ENCODE assay signal across 27 mouse cellular contexts in genomic region chr15:91203521-91203920, GRCm38 (mm10). TPM values are rescaled to one million over a fixed set of nuclear protein-coding genes. Genes with fewer than 3 reads are reported as not detected.
A peak's percentile ranks its signal among the peaks of the same experiment; 100 is the strongest.
DNase-seq lines count a peak whose midpoint lies in the region; ATAC-seq and TF ChIP-seq lines count a peak whose summit lies in the region.
"Had no signal": no experiment of that assay in that cellular context is flagged by ENCODE, and none has a peak within 500 bp of the region (broad histone marks: within the 10 kb centered on the region; RNA-seq: fewer than 3 reads in every experiment).

No protein-coding gene starts in this region.

- no peak overlapping the region for H3K27ac ChIP-seq in kidney, adult 2 months (ENCODE audit: insufficient read depth, low read depth, low read length)
- H3K27ac ChIP-seq in liver, adult 2 months (replicated peaks; ENCODE audit: insufficient read depth, low read depth, low read length), result no peak overlapping the region
- no peak overlapping the region for H3K27ac ChIP-seq in liver, embryonic 12.5 days
- H3K27ac ChIP-seq in liver, embryonic 16.5 days (ENCODE audit: low read length), result no peak overlapping the region
- H3K27ac ChIP-seq in liver, postnatal 0 days (ENCODE audit: low read depth), result 0 out of 2 replicates have a peak overlapping the region, but pooled peaks have one; percentile 7
- H3K27ac ChIP-seq in liver, embryonic 11.5 days (ENCODE audit: low read depth, low read length), result no peak overlapping the region

- no peak overlapping the region for H3K4me2 ChIP-seq in liver, embryonic 12.5 days
- H3K4me2 ChIP-seq in liver, embryonic 16.5 days (ENCODE audit: low read depth, low read length), result no peak overlapping the region
- no peak overlapping the region for H3K4me2 ChIP-seq in liver, postnatal 0 days (ENCODE audit: low read depth, low read length)
- no peak overlapping the region for H3K4me2 ChIP-seq in liver, embryonic 11.5 days

- DNase-seq in kidney, adult 2 months, result peak; percentile 24
- no peak for DNase-seq in kidney, adult 11 months
- peak; percentile 96 for DNase-seq in liver, adult 2 months (ENCODE audit: extremely low read depth, low read depth, low spot score)
- no peak for DNase-seq in liver
- no peak for DNase-seq in liver, postnatal 0 days
- DNase-seq in liver, embryonic 11.5 days (ENCODE audit: low spot score), result no peak
- DNase-seq: adrenal gland, adult 2 months; adrenal gland, adult 8-10 months; adrenal gland, postnatal 10 days; adrenal gland, postnatal 14 days; adrenal gland, postnatal 25 days; adrenal gland, postnatal 36 days; B cell, adult 2 months; cerebellum, adult 11 months; cerebellum, adult 11-12 months had no signal

- ATAC-seq in liver, embryonic 12.5 days, result no peak
- ATAC-seq in liver, embryonic 16.5 days (ENCODE audit: low read depth), result peak; percentile 30; the same call in 1 of the 2 replicates
- ATAC-seq in liver, postnatal 0 days, result peak; percentile 60
- ATAC-seq in liver, embryonic 11.5 days (replicated peaks; ENCODE audit: low FRiP score), result no peak
- ATAC-seq: activated CD4-positive, CD25-positive, alpha-beta regulatory T cell, adult 4 months; CD4-positive, CD25-positive, alpha-beta regulatory T cell, adult 4 months; Patski had no signal

- TF ChIP-seq EP300 in liver, postnatal 0 days (IDR thresholded peaks at IDR 0.05; ENCODE audit: low read depth), result peak; percentile 43; the same call in 1 of the 2 replicates

- no peaks in the 10 kb centered on the region for H3K36me3 ChIP-seq in kidney, adult 2 months (ENCODE audit: control insufficient read depth, insufficient read depth, low read length)
- H3K36me3 ChIP-seq in liver, adult 2 months (ENCODE audit: control insufficient read depth, insufficient read depth, low read length), result no peaks in the 10 kb centered on the region
- no peaks in the 10 kb centered on the region for H3K36me3 ChIP-seq in liver, embryonic 12.5 days
- H3K36me3 ChIP-seq in liver, embryonic 16.5 days (ENCODE audit: control insufficient read depth, insufficient read depth), result no peaks in the 10 kb centered on the region
- no peaks in the 10 kb centered on the region for H3K36me3 ChIP-seq in liver, postnatal 0 days (replicated peaks; ENCODE audit: insufficient read depth, low read length)
- no peaks in the 10 kb centered on the region for H3K36me3 ChIP-seq in liver, embryonic 11.5 days (ENCODE audit: control insufficient read depth, insufficient read depth, low read length)
- H3K36me3 ChIP-seq: G1E had no signal

- 66% methylated on average over 3 of the region's 3 CpGs for WGBS in kidney, adult 2 months
- 32% methylated on average over 3 of the region's 3 CpGs for WGBS in liver, adult 2 months
- 66% methylated on average over 3 of the region's 3 CpGs for WGBS in liver, embryonic 12.5 days (ENCODE audit: insufficient replicate concordance)
- 62% methylated on average over 3 of the region's 3 CpGs for WGBS in liver, embryonic 16.5 days (ENCODE audit: insufficient replicate concordance)
- WGBS in liver, postnatal 0 days (ENCODE audit: insufficient replicate concordance), result 65% methylated on average over 3 of the region's 3 CpGs
- WGBS in liver, embryonic 11.5 days, result 85% methylated on average over 3 of the region's 3 CpGs

- no peaks in the 10 kb centered on the region for H3K9me3 ChIP-seq in liver, embryonic 12.5 days (replicated peaks)
- no peaks in the 10 kb centered on the region for H3K9me3 ChIP-seq in liver, embryonic 16.5 days (replicated peaks; ENCODE audit: control insufficient read depth, low read length)
- H3K9me3 ChIP-seq in liver, postnatal 0 days (ENCODE audit: low read length), result no peaks in the 10 kb centered on the region
- no peaks in the 10 kb centered on the region for H3K9me3 ChIP-seq in liver, embryonic 11.5 days (ENCODE audit: control insufficient read depth, low read length)

- H3K4me3 ChIP-seq in kidney, adult 2 months (ENCODE audit: insufficient read depth, low read depth, low read length), result no peak overlapping the region
- H3K4me3 ChIP-seq in liver, adult 2 months (ENCODE audit: insufficient read depth, low read depth, low read length), result no peak overlapping the region
- no peak overlapping the region for H3K4me3 ChIP-seq in liver, embryonic 12.5 days
- no peak overlapping the region for H3K4me3 ChIP-seq in liver, embryonic 16.5 days (ENCODE audit: low read depth, low read length)
- no peak overlapping the region for H3K4me3 ChIP-seq in liver, postnatal 0 days (ENCODE audit: low read depth, low read length)
- no peak overlapping the region for H3K4me3 ChIP-seq in liver, embryonic 11.5 days (ENCODE audit: low read depth, low read length)

- no peak overlapping the region for H3K9ac ChIP-seq in liver, adult 2 months (ENCODE audit: low read depth, low read length)
- H3K9ac ChIP-seq in liver, embryonic 12.5 days, result no peak overlapping the region
- no peak overlapping the region for H3K9ac ChIP-seq in liver, embryonic 16.5 days (ENCODE audit: low read depth, low read length)
- H3K9ac ChIP-seq in liver, postnatal 0 days (replicated peaks), result no peak overlapping the region
- H3K9ac ChIP-seq in liver, embryonic 11.5 days (ENCODE audit: low read depth, low read length), result no peak overlapping the region

- H3K79me2 ChIP-seq in liver, adult 2 months (ENCODE audit: control insufficient read depth, insufficient read depth, low read length), result no peaks in the 10 kb centered on the region

- no peak for TF ChIP-seq CTCF in kidney, adult 2 months (conservative IDR thresholded peaks at IDR 0.05; ENCODE audit: insufficient read depth, insufficient read length, low read depth, low read length)
- TF ChIP-seq CTCF in liver, adult 2 months (IDR thresholded peaks at IDR 0.05; ENCODE audit: low read depth, low read length), result no peak
- TF ChIP-seq CTCF in liver, postnatal 0 days (IDR thresholded peaks at IDR 0.05; ENCODE audit: low read depth), result no peak

- no peaks in the 10 kb centered on the region for H3K4me1 ChIP-seq in kidney, adult 2 months (ENCODE audit: control insufficient read depth, insufficient read depth, low read length)
- peaks cover 21% of the 10 kb centered on the region for H3K4me1 ChIP-seq in liver, adult 2 months (ENCODE audit: control insufficient read depth, insufficient read depth, low read length)
- no peaks in the 10 kb centered on the region for H3K4me1 ChIP-seq in liver, embryonic 12.5 days
- no peaks in the 10 kb centered on the region for H3K4me1 ChIP-seq in liver, embryonic 16.5 days (ENCODE audit: control insufficient read depth, low read depth, low read length)
- peaks cover 14% of the 10 kb centered on the region for H3K4me1 ChIP-seq in liver, postnatal 0 days (ENCODE audit: insufficient read depth)
- no peaks in the 10 kb centered on the region for H3K4me1 ChIP-seq in liver, embryonic 11.5 days (replicated peaks; ENCODE audit: control insufficient read depth, insufficient read depth, low read length)

- no peak for TF ChIP-seq POLR2A in kidney, adult 2 months (IDR thresholded peaks at IDR 0.05; ENCODE audit: low read depth, low read length)
- TF ChIP-seq POLR2A in liver, adult 2 months (IDR thresholded peaks at IDR 0.05; ENCODE audit: extremely low read depth, insufficient read depth, low read length), result no peak

- no peaks in the 10 kb centered on the region for H3K27me3 ChIP-seq in kidney, adult 2 months (replicated peaks; ENCODE audit: control insufficient read depth, insufficient read depth, low read length)
- no peaks in the 10 kb centered on the region for H3K27me3 ChIP-seq in liver, adult 2 months (ENCODE audit: control insufficient read depth, insufficient read depth, low read length)
- H3K27me3 ChIP-seq in liver, embryonic 12.5 days (replicated peaks), result no peaks in the 10 kb centered on the region
- no peaks in the 10 kb centered on the region for H3K27me3 ChIP-seq in liver, embryonic 16.5 days (ENCODE audit: control insufficient read depth, insufficient read depth, low read depth, low read length)
- no peaks in the 10 kb centered on the region for H3K27me3 ChIP-seq in liver, postnatal 0 days (ENCODE audit: insufficient read depth, low read length)
- no peaks in the 10 kb centered on the region for H3K27me3 ChIP-seq in liver, embryonic 11.5 days (replicated peaks; ENCODE audit: control insufficient read depth, insufficient read depth, low read length)
- H3K27me3 ChIP-seq: CH12.LX had no signal

RNA-seq across cellular contexts. Expression of gene CN725425, which starts 4.2 kb away (rescaled TPM):
- not detected in 2 replicates for polyA plus RNA-seq in kidney, adult 2 months (2012; rRNA removed)
- not detected in 2 replicates for total RNA-seq in liver, adult 2 months (2014; rRNA removed)
- not detected in 2 replicates for polyA plus RNA-seq in liver, adult 2 months (2012; rRNA removed)
- not detected in 2 replicates for polyA plus RNA-seq in liver, embryonic 12.5 days (2016; fragmentation: Nextera tagmentation; extraction: Ambion mirVana)
- polyA plus RNA-seq in liver, embryonic 16.5 days (2015; fragmentation: Nextera tagmentation; extraction: Ambion mirVana), result 0.15 and 0.22 TPM in 2 replicates
- polyA plus RNA-seq in liver, postnatal 0 days (2015; fragmentation: Nextera tagmentation; extraction: Ambion mirVana), result 0.07 TPM in 1 of 2 replicates, not detected in the other
- not detected in 2 replicates for polyA plus RNA-seq in liver, embryonic 11.5 days (2014; fragmentation: Nextera tagmentation; extraction: Ambion mirVana)
- total RNA-seq: adrenal gland, adult 18-20 months; adrenal gland, adult 2 months; adrenal gland, adult 8-10 months; adrenal gland, postnatal 10 days; adrenal gland, postnatal 14 days; adrenal gland, postnatal 25 days; adrenal gland, postnatal 36 days; adrenal gland, postnatal 4 days; CH12.LX; G1E; MEL had no signal
- polyA plus RNA-seq: activated CD4-positive, CD25-positive, alpha-beta regulatory T cell, adult 4 months; adrenal gland, adult 2 months; brain, embryonic 14.5 days; C2C12; CD4-positive, CD25-positive, alpha-beta regulatory T cell, adult 4 months; G1E; Patski had no signal

RNA-seq across cellular contexts. Expression of gene Abcd2, which starts 11.9 kb away (rescaled TPM):
- 2.5 and 3.7 TPM in 2 replicates for polyA plus RNA-seq in kidney, adult 2 months (2012; rRNA removed)
- total RNA-seq in liver, adult 2 months (2014; rRNA removed), result 42.0 and 54.2 TPM in 2 replicates
- 5.6 and 7.0 TPM in 2 replicates for polyA plus RNA-seq in liver, adult 2 months (2012; rRNA removed)
- polyA plus RNA-seq in liver, embryonic 12.5 days (2016; fragmentation: Nextera tagmentation; extraction: Ambion mirVana), result 1.7 and 1.9 TPM in 2 replicates
- polyA plus RNA-seq in liver, embryonic 16.5 days (2015; fragmentation: Nextera tagmentation; extraction: Ambion mirVana), result 9.8 and 10.7 TPM in 2 replicates
- 49.7 and 55.2 TPM in 2 replicates for polyA plus RNA-seq in liver, postnatal 0 days (2015; fragmentation: Nextera tagmentation; extraction: Ambion mirVana)
- 2.9 and 3.2 TPM in 2 replicates for polyA plus RNA-seq in liver, embryonic 11.5 days (2014; fragmentation: Nextera tagmentation; extraction: Ambion mirVana)
- total RNA-seq: CH12.LX, G1E, MEL had no signal
- polyA plus RNA-seq: G1E had no signal

Comparison
In these comparisons a context has a peak if more than half of its experiments do, and no peak if none do; other contexts are left out.
1. DNase-seq: peak in kidney, adult 2 months (single experiment) and liver, adult 2 months (single experiment); none in kidney, adult 11 months (single experiment), liver (single experiment), liver, postnatal 0 days (single experiment) and liver, embryonic 11.5 days (single experiment).
2. ATAC-seq: peak in liver, embryonic 16.5 days (single experiment) and liver, postnatal 0 days (single experiment); none in liver, embryonic 12.5 days (single experiment) and liver, embryonic 11.5 days (single experiment).